Mouse (Mus musculus) forelimb bud, embryonic 11.5 days (tissue): ENCODE results near the gene Ubqln4.

Source experiments
- DNase-seq: peaks from one replicate; pipeline ENCODE4 v3.0.0-alpha.2; 2012; ENCODE audit warnings: low read depth, low spot score

Ubqln4 gene

GRCm38 (mm10) chr3:88525021-88525420 lies 28.5 kb upstream of the Ubqln4 start:
- DNase-seq = no peak

- DNase-seq = peak; percentile 93
These were observed 27.1 kb upstream of the Ubqln4 start for GRCm38 (mm10) chr3:88526157-88527131.

- DNase-seq = no peak
These were observed 26.0 kb upstream of the Ubqln4 start for GRCm38 (mm10) chr3:88527565-88527964.

- DNase-seq = no peak
These were observed 24.9 kb upstream of the Ubqln4 start for GRCm38 (mm10) chr3:88528646-88529045.

- no peak for DNase-seq
These were observed 24.2 kb upstream of the Ubqln4 start for GRCm38 (mm10) chr3:88529204-88530000.

- DNase-seq = no peak
These were observed 23.3 kb upstream of the Ubqln4 start for GRCm38 (mm10) chr3:88530082-88530864.

GRCm38 (mm10) chr3:88531348-88532298 lies 21.9 kb upstream of the Ubqln4 start:
- DNase-seq = peak; percentile 94

GRCm38 (mm10) chr3:88532299-88532674 lies 21.3 kb upstream of the Ubqln4 start, which contains the start of gene Mex3a:
Mex3a (plus strand) TSS chr3:88532395.
- DNase-seq = no peak

- DNase-seq = peak; percentile 70
These were observed 20.7 kb upstream of the Ubqln4 start for GRCm38 (mm10) chr3:88532689-88533511.

- DNase-seq = no peak
These were observed 19.9 kb upstream of the Ubqln4 start for GRCm38 (mm10) chr3:88533706-88534105.

GRCm38 (mm10) chr3:88535005-88535404 lies 18.6 kb upstream of the Ubqln4 start:
- DNase-seq = no peak

GRCm38 (mm10) chr3:88535527-88535926 lies 18.0 kb upstream of the Ubqln4 start:
- DNase-seq = no peak

GRCm38 (mm10) chr3:88536103-88536930 lies 17.2 kb upstream of the Ubqln4 start:
- DNase-seq = peak; percentile 67

GRCm38 (mm10) chr3:88537146-88537545 lies 16.4 kb upstream of the Ubqln4 start:
- no peak for DNase-seq

- no peak for DNase-seq
These were observed 15.1 kb upstream of the Ubqln4 start for GRCm38 (mm10) chr3:88538271-88539145.

GRCm38 (mm10) chr3:88539397-88539796 lies 14.2 kb upstream of the Ubqln4 start:
- DNase-seq = no peak

- DNase-seq = no peak
These were observed 13.5 kb upstream of the Ubqln4 start for GRCm38 (mm10) chr3:88540085-88540484.
